Comparison of ENCODE assay signal across 9 mouse cellular contexts in genomic region chr5:36742126-36742848, GRCm38 (mm10). TPM values are rescaled to one million over a fixed set of nuclear protein-coding genes. Genes with fewer than 3 reads are reported as not detected.
DNase-seq lines count a peak whose midpoint lies in the region; ATAC-seq and TF ChIP-seq lines count a peak whose summit lies in the region.
"Had no signal": no experiment of that assay in that cellular context is flagged by ENCODE, and none has a peak within 500 bp of the region (broad histone marks: within the 10 kb centered on the region; RNA-seq: fewer than 3 reads in every experiment).

No protein-coding gene starts in this region.

- WGBS in embryonic facial prominence, embryonic 11.5 days = 38% methylated on average over 16 of the region's 16 CpGs
- 37% methylated on average over 16 of the region's 16 CpGs for WGBS in heart, embryonic 13.5 days
- WGBS in lung, adult 2 months = 29% methylated on average over 16 of the region's 16 CpGs

- H3K9me3 ChIP-seq in CH12.LX (replicated peaks; ENCODE audit: low read length) = no peaks in the 10 kb centered on the region
- no peaks in the 10 kb centered on the region for H3K9me3 ChIP-seq in embryonic facial prominence, embryonic 11.5 days (replicated peaks; ENCODE audit: control insufficient read depth, low read length)
- no peaks in the 10 kb centered on the region for H3K9me3 ChIP-seq in heart, embryonic 13.5 days
- H3K9me3 ChIP-seq: limb, embryonic 15.5 days had no signal

- H3K79me2 ChIP-seq in CH12.LX (replicated peaks; ENCODE audit: control insufficient read depth, extremely low read depth, insufficient read depth, poor library complexity, severe bottlenecking) = peaks cover 8% of the 10 kb centered on the region

- H3K36me3 ChIP-seq in CH12.LX (replicated peaks in 1 of 2; ENCODE audit: control insufficient read depth in 1 of 2, insufficient read depth in 1 of 2, low read length in 1 of 2) = peaks cover 0 to 20% of the 10 kb centered on the region in 2 experiments
- no peaks in the 10 kb centered on the region for H3K36me3 ChIP-seq in embryonic facial prominence, embryonic 11.5 days (replicated peaks; ENCODE audit: control insufficient read depth, insufficient read depth, low read depth, low read length)
- peaks cover 9% of the 10 kb centered on the region; the same call in 1 of the 2 replicates for H3K36me3 ChIP-seq in heart, embryonic 13.5 days

- H3K4me1 ChIP-seq in CH12.LX (ENCODE audit: control insufficient read depth in 1 of 2, insufficient read depth in 2 of 2) = peaks cover 8 to 21% of the 10 kb centered on the region in 2 experiments
- no peaks in the 10 kb centered on the region for H3K4me1 ChIP-seq in embryonic facial prominence, embryonic 11.5 days (ENCODE audit: control insufficient read depth, insufficient read depth, low read length)
- peaks cover 38% of the 10 kb centered on the region for H3K4me1 ChIP-seq in heart, embryonic 13.5 days
- peaks cover 3% of the 10 kb centered on the region; the same call in 1 of the 2 replicates for H3K4me1 ChIP-seq in lung, adult 2 months (ENCODE audit: control insufficient read depth, insufficient read depth, low read length)

- dilution Hi-C loops in CH12.LX (cut with MboI; ENCODE audit: extremely low pct_ligation_motif_present, extremely low pct_unique_long_range_greater_than_20kb, low sequenced_read_pairs) = no loop called here

- peaks cover 4% of the 10 kb centered on the region for H3K27me3 ChIP-seq in CH12.LX (replicated peaks)
- no peaks in the 10 kb centered on the region for H3K27me3 ChIP-seq in embryonic facial prominence, embryonic 11.5 days (ENCODE audit: control insufficient read depth, insufficient read depth, low read length)
- H3K27me3 ChIP-seq in heart, embryonic 13.5 days (replicated peaks) = no peaks in the 10 kb centered on the region
- H3K27me3 ChIP-seq: limb, embryonic 15.5 days had no signal

- H3K27ac ChIP-seq in CH12.LX (ENCODE audit: insufficient read depth, low read depth) = no peak overlapping the region
- no peak overlapping the region for H3K27ac ChIP-seq in embryonic facial prominence, embryonic 11.5 days (replicated peaks; ENCODE audit: low read depth, low read length)
- no peak overlapping the region for H3K27ac ChIP-seq in heart, embryonic 13.5 days (replicated peaks)
- H3K27ac ChIP-seq: limb, embryonic 15.5 days had no signal

- TF ChIP-seq RAD21 in CH12.LX (IDR thresholded peaks at IDR 0.05; ENCODE audit: low read depth, low read length) = peak; percentile 97

- peak; percentile 77 for DNase-seq in CH12.LX (ENCODE audit: extremely low read depth)
- DNase-seq in adrenal gland, postnatal 10 days = peak; percentile 92
- DNase-seq in embryonic facial prominence, embryonic 11.5 days (ENCODE audit: low spot score) = peak; percentile 81
- DNase-seq in kidney, postnatal 4 days = peak; percentile 91 to 92
- DNase-seq in lung, adult 2 months = peak; percentile 87
- DNase-seq in right cerebral cortex, postnatal 10 days (ENCODE audit: low spot score in 2 of 2) = peak; percentile 64 to 85
- DNase-seq in urinary bladder, postnatal 10 days (ENCODE audit: low spot score) = peak; percentile 45

- peak overlapping the region; percentile 7; the same call in 1 of the 2 replicates for H3K9ac ChIP-seq in CH12.LX (ENCODE audit: insufficient read depth, low read depth)
- H3K9ac ChIP-seq in embryonic facial prominence, embryonic 11.5 days (replicated peaks; ENCODE audit: low read length) = no peak overlapping the region
- H3K9ac ChIP-seq in heart, embryonic 13.5 days = peak overlapping the region; percentile 65
- H3K9ac ChIP-seq: limb, embryonic 15.5 days had no signal

- in situ Hi-C loops in CH12.LX (cut with MboI; ENCODE audit: low pct_ligation_motif_present, low pct_unique_long_range_greater_than_20kb, low sequenced_read_pairs) = loop anchor here (5.0 kb wide), 2 partner anchors 140 to 260 kb away; partner anchors contain the start of genes Ccdc96 and Tada2b

- no peak for TF ChIP-seq POLR2A in CH12.LX (IDR thresholded peaks at IDR 0.05; ENCODE audit: low read depth, low read length)
- TF ChIP-seq POLR2A in lung, adult 2 months (IDR thresholded peaks at IDR 0.05; ENCODE audit: borderline replicate concordance, extremely low read depth, low read depth, low read length) = no peak

- no peak for TF ChIP-seq EP300 in CH12.LX (IDR thresholded peaks at IDR 0.05; ENCODE audit: low read length)

- ATAC-seq in embryonic facial prominence, embryonic 11.5 days (replicated peaks; ENCODE audit: insufficient number of reproducible peaks, low FRiP score, low TSS enrichment, low read depth) = no peak
- ATAC-seq in heart, embryonic 13.5 days (ENCODE audit: extremely low read depth, insufficient number of reproducible peaks, low FRiP score, low TSS enrichment) = no peak

- H3K4me3 ChIP-seq in CH12.LX (replicated peaks in 1 of 3; ENCODE audit: low read depth in 2 of 3, low read length in 2 of 3, poor library complexity in 1 of 3) = peak overlapping the region in 1 of 3 experiments; percentile 26
- no peak overlapping the region for H3K4me3 ChIP-seq in embryonic facial prominence, embryonic 11.5 days (ENCODE audit: low read depth, low read length)
- no peak overlapping the region for H3K4me3 ChIP-seq in heart, embryonic 13.5 days
- peak overlapping the region; percentile 31 for H3K4me3 ChIP-seq in lung, adult 2 months (replicated peaks; ENCODE audit: extremely low read depth, low read depth, low read length)
- H3K4me3 ChIP-seq: limb, embryonic 15.5 days had no signal

- TF ChIP-seq CTCF in CH12.LX (conservative IDR thresholded peaks at IDR 0.05 in 1 of 2, IDR thresholded peaks at IDR 0.05 in 1 of 2; ENCODE audit: low read depth in 2 of 2, low read length in 2 of 2) = peak; percentile 95 to 96
- TF ChIP-seq CTCF in lung, adult 2 months (IDR thresholded peaks at IDR 0.05; ENCODE audit: insufficient read depth, low read length) = peak; percentile 93

- no peak overlapping the region; the same call in 1 of the 2 replicates for H3K4me2 ChIP-seq in CH12.LX (ENCODE audit: insufficient read depth, low read depth, poor library complexity, severe bottlenecking)
- no peak overlapping the region for H3K4me2 ChIP-seq in embryonic facial prominence, embryonic 11.5 days (ENCODE audit: low read depth, low read length)
- peak overlapping the region; percentile 56 for H3K4me2 ChIP-seq in heart, embryonic 13.5 days
- H3K4me2 ChIP-seq: limb, embryonic 15.5 days had no signal

TF ChIP-seq in CH12.LX, 34 proteins besides CTCF, POLR2A, EP300 and RAD21 (continues in another document):
- TF ChIP-seq ZMIZ1 (IDR thresholded peaks at IDR 0.05; ENCODE audit: low read depth, low read length) (no peak), SMC3 (IDR thresholded peaks at IDR 0.05; ENCODE audit: low read depth, low read length) (peak; percentile 97), POLR2AphosphoS2 (IDR thresholded peaks at IDR 0.05; ENCODE audit: low read depth, low read length) (no peak), ETS1 (conservative IDR thresholded peaks at IDR 0.05; ENCODE audit: low read depth, low read length) (no peak), GABPA (IDR thresholded peaks at IDR 0.05; ENCODE audit: insufficient replicate concordance, low read depth, low read length) (no peak), MEF2A (IDR thresholded peaks at IDR 0.05; ENCODE audit: borderline replicate concordance, low read depth, low read length) (no peak), MAFK (IDR thresholded peaks at IDR 0.05; ENCODE audit: insufficient replicate concordance, low read length) (no peak), MAX (IDR thresholded peaks at IDR 0.05; ENCODE audit: low read length) (no peak), ZKSCAN1 (IDR thresholded peaks at IDR 0.05; ENCODE audit: borderline replicate concordance, low read depth, low read length) (no peak), JUND (conservative IDR thresholded peaks at IDR 0.05; ENCODE audit: low read depth, low read length) (0 out of 2 replicates have a peak, but pooled peaks have one; percentile 19), NELFE (IDR thresholded peaks at IDR 0.05; ENCODE audit: low read depth, low read length) (peak; percentile 41; the same call in 1 of the 2 replicates), ZNF384 (IDR thresholded peaks at IDR 0.05; ENCODE audit: low read depth, low read length) (no peak), ZC3H11A (IDR thresholded peaks at IDR 0.05; ENCODE audit: low read depth, low read length) (peak; percentile 79), UBTF (IDR thresholded peaks at IDR 0.05; ENCODE audit: low read depth, low read length) (no peak), CHD2 (IDR thresholded peaks at IDR 0.05; ENCODE audit: low read length) (no peak), IRF4 (IDR thresholded peaks at IDR 0.05; ENCODE audit: low read depth, low read length) (0 out of 2 replicates have a peak, but pooled peaks have one; percentile 20), KAT2A (IDR thresholded peaks at IDR 0.05; ENCODE audit: insufficient replicate concordance, low read length) (no peak), MAZ (IDR thresholded peaks at IDR 0.05; ENCODE audit: low read depth, low read length) (no peak), PAX5 (IDR thresholded peaks at IDR 0.05; ENCODE audit: low read length) (no peak)

RNA-seq across cellular contexts. Expression of gene Bloc1s4, which starts 6.2 kb away (rescaled TPM):
- 20.9 and 23.9 TPM in 2 replicates for total RNA-seq in CH12.LX (2012; rRNA removed)
- 23.3 and 24.6 TPM in 2 replicates for total RNA-seq in CH12.LX (2014; rRNA removed)
- polyA plus RNA-seq in CH12.LX (2012; ENCODE audit: insufficient read length, low read depth) = 21.2 and 22.9 TPM in 2 replicates
- total RNA-seq in adrenal gland, postnatal 10 days (2021) = 10 to 100 TPM; 22.6 to 27.2 TPM
- 24.5 and 25.3 TPM in 2 replicates for polyA plus RNA-seq in embryonic facial prominence, embryonic 11.5 days (2014; fragmentation: Nextera tagmentation; extraction: Ambion mirVana)
- polyA plus RNA-seq in heart, embryonic 13.5 days (2015; fragmentation: Nextera tagmentation; extraction: Ambion mirVana) = 17.1 and 18.0 TPM in 2 replicates
- 25.7 and 33.4 TPM in 2 replicates for polyA plus RNA-seq in lung, adult 2 months (2012; rRNA removed)

RNA-seq across cellular contexts. Expression of gene D5Ertd579e, which starts 46.5 kb away (rescaled TPM):
- 13.6 and 13.7 TPM in 2 replicates for total RNA-seq in CH12.LX (2012; rRNA removed)
- total RNA-seq in CH12.LX (2014; rRNA removed) = 21.6 and 22.9 TPM in 2 replicates
- polyA plus RNA-seq in CH12.LX (2012; ENCODE audit: insufficient read length, low read depth) = 23.7 and 29.4 TPM in 2 replicates
- 10 to 100 TPM; 49.6 to 64.1 TPM for total RNA-seq in adrenal gland, postnatal 10 days (2021)
- 28.0 and 28.6 TPM in 2 replicates for polyA plus RNA-seq in embryonic facial prominence, embryonic 11.5 days (2014; fragmentation: Nextera tagmentation; extraction: Ambion mirVana)
- polyA plus RNA-seq in heart, embryonic 13.5 days (2015; fragmentation: Nextera tagmentation; extraction: Ambion mirVana) = 20.3 and 22.5 TPM in 2 replicates
- polyA plus RNA-seq in lung, adult 2 months (2012; rRNA removed) = 14.4 and 23.3 TPM in 2 replicates

RNA-seq across cellular contexts. Expression of gene Mrfap1, which starts 54.3 kb away (rescaled TPM):
- total RNA-seq in CH12.LX (2012; rRNA removed) (211 and 234 TPM in 2 replicates), CH12.LX (2014; rRNA removed) (307 and 312 TPM in 2 replicates)
- 317 and 357 TPM in 2 replicates for polyA plus RNA-seq in CH12.LX (2012; ENCODE audit: insufficient read length, low read depth)
- total RNA-seq in adrenal gland, postnatal 10 days (2021) = 100 to 1,000 TPM; 429 to 477 TPM
- polyA plus RNA-seq in embryonic facial prominence, embryonic 11.5 days (2014; fragmentation: Nextera tagmentation; extraction: Ambion mirVana) = 768 and 796 TPM in 2 replicates
- 279 and 318 TPM in 2 replicates for polyA plus RNA-seq in heart, embryonic 13.5 days (2015; fragmentation: Nextera tagmentation; extraction: Ambion mirVana)
- 127 and 129 TPM in 2 replicates for polyA plus RNA-seq in lung, adult 2 months (2012; rRNA removed)
